Mouse (Mus musculus) ES-Bruce4 (cell line): Measurements from ENCODE around the gene Rftn2. TPM values are rescaled to one million over a fixed set of nuclear protein-coding genes. Genes with fewer than 3 reads are reported as not detected.

Experiments
- H3K27ac ChIP-seq: 2 replicates; pipeline ENCODE4 v1.5.1; 2012; ENCODE audit warnings: low read length, inconsistent platforms; ENCODE audit not compliant: insufficient read depth
- H3K27me3 ChIP-seq: 2 replicates; pipeline ENCODE4 v1.6.1; 2012; ENCODE audit warnings: mild to moderate bottlenecking, low read length, inconsistent platforms; ENCODE audit not compliant: control insufficient read depth, poor library complexity, insufficient read depth, severe bottlenecking
- H3K36me3 ChIP-seq: 2 replicates; pipeline ENCODE4 v1.6.1; 2012; ENCODE audit warnings: inconsistent platforms, mild to moderate bottlenecking, low read length, moderate library complexity; ENCODE audit not compliant: control insufficient read depth, poor library complexity, insufficient read depth, severe bottlenecking
- H3K4me1 ChIP-seq: one replicate; pipeline ENCODE4 v1.8.1; 2011; ENCODE audit warnings: low read length; ENCODE audit not compliant: control insufficient read depth, insufficient read depth
- H3K4me3 ChIP-seq: 2 replicates; pipeline ENCODE4 v1.5.1; 2011; ENCODE audit warnings: low read depth, mild to moderate bottlenecking, low read length
- H3K9ac ChIP-seq: 2 replicates; pipeline ENCODE4 v1.6.1; 2012; ENCODE audit warnings: low read depth, mild to moderate bottlenecking, inconsistent platforms; ENCODE audit not compliant: poor library complexity, severe bottlenecking
- H3K9me3 ChIP-seq: replicated peaks from 2 replicates; pipeline ENCODE4 v1.6.1; 2012; ENCODE audit warnings: mild to moderate bottlenecking, low read length, inconsistent platforms; ENCODE audit not compliant: control insufficient read depth, poor library complexity, insufficient read depth, severe bottlenecking
- CTCF ChIP-seq: IDR thresholded peaks from one replicate; pipeline ENCODE4 v1.8.1; 2011; ENCODE audit warnings: low read depth, low read length
- EP300 ChIP-seq: IDR thresholded peaks from 2 replicates; pipeline ENCODE4 v1.6.1; 2011; ENCODE audit warnings: low read depth, low read length; ENCODE audit not compliant: insufficient read depth
- POLR2A ChIP-seq: IDR thresholded peaks from one replicate; pipeline ENCODE4 v1.8.1; 2011; ENCODE audit warnings: low read length; ENCODE audit not compliant: insufficient read depth
- polyA plus RNA-seq: library from polyadenylated mRNA; stranded (reverse); fragments of >200 nt; gene quantifications from 2 replicates; pipeline ENCODE4 v1.2.4, GENCODE M21; 2011; ENCODE audit warnings: low read depth; ENCODE audit not compliant: missing spikeins, insufficient read depth, insufficient read length

Gene Rftn2
- polyA plus RNA-seq, 1 experiment, result 0.43 TPM

DNA sequence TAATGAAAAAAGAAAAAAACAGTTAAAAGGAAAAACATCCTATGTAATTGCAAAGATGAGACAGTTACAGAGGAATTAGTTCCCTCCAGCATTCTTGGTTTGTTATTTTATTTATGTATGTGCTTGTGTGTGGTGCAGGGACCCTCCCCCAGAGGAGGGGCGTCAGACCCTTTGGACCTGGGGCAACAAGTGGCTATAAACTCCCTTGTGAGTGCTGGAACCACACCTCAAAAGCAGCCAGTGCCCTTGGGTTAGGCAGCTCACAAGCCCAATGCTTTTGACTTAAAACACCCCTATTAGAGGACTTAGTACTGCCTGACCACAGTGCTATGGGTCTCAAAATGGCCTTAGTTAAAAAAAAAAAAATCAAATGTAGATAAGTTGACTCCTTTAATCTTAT lies 794 bp upstream of the Rftn2 start:
- Histone ChIP-seq H3K27me3 (no peaks in the 10 kb centered on the region), H3K4me3 (no peak overlapping the region), H3K4me1 (no peaks in the 10 kb centered on the region), H3K9me3 (no peaks in the 10 kb centered on the region), H3K9ac (no peak overlapping the region), H3K36me3 (no peaks in the 10 kb centered on the region), H3K27ac (no peak overlapping the region)
- TF ChIP-seq CTCF (no peak), POLR2A (no peak), EP300 (no peak)

DNA sequence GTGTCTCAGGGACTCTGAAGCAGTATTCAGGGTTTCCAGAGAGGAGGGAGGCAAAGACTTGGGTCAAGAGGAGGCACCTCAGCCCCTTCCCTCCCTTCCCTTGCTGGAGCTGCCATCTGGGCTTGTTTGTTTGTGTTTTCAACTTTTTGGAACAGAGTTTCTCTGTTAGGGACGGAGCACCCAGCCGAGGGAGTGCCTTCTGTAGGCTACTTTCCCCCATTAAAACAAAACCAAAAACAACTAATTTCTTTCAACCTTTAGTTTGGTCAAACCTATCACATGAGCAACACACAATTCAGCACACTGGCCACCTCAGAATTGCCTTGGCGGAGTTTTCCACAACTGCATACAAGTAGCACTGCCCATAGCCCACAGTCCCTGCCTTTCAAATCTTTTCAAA lies 1.2 kb downstream of the Rftn2 start:
- no peak overlapping the region for H3K9ac ChIP-seq

DNA sequence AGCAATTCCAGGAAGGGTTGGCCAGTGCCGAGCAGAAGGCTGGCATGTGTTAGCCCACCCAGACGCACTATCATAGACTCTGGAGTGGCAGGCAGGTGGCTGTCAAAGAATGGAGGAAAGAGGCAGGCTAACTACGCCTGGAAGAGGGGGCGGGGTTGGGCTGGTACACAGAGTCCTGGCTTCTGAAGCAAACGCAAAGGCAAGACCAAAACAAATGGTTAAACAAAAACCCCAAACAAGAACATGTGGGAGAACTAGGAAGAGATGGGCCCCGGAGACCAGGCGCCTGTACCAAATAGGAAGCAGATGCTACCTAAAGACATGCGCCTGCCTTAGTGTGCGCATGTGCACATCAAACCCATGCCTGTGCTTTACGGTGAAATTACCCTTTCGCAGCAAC lies 2.5 kb downstream of the Rftn2 start:
- Histone ChIP-seq H3K27ac (no peak overlapping the region), H3K9ac (no peak overlapping the region), H3K4me1 (no peaks in the 10 kb centered on the region), H3K4me3 (no peak overlapping the region), H3K36me3 (no peaks in the 10 kb centered on the region), H3K27me3 (no peaks in the 10 kb centered on the region), H3K9me3 (no peaks in the 10 kb centered on the region)
- TF ChIP-seq CTCF, result no peak
- TF ChIP-seq EP300, result no peak
- TF ChIP-seq POLR2A, result no peak

More for the DNA sequence above, 1.2 kb downstream of the Rftn2 start:
- Histone ChIP-seq H3K27me3 (no peaks in the 10 kb centered on the region), H3K4me1 (no peaks in the 10 kb centered on the region), H3K9me3 (no peaks in the 10 kb centered on the region), H3K36me3 (no peaks in the 10 kb centered on the region), H3K27ac (no peak overlapping the region), H3K4me3 (no peak overlapping the region)
- TF ChIP-seq EP300 (no peak), POLR2A (no peak), CTCF (no peak)

DNA sequence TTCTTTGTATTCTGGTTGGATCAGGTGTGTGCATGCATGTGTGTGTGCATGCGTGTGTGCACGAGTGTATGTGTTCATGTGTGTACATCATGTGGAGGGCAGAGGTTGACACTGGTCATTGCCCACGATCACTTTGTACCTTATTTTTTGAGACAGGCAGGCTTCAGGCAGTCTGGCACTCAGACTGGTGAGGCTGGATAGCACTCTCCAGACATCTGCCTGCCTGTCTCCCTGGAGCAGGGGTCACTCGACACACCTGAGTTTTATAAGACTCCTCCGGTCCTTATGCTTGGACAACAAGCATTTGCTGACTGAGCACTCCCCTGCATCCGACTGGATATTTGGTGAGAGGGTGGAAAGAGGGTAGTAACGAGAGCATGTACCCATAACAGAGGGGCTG lies 3.6 kb downstream of the Rftn2 start:
- no peaks in the 10 kb centered on the region for H3K27me3 ChIP-seq
- no peak overlapping the region for H3K9ac ChIP-seq
- TF ChIP-seq EP300, result no peak
- no peak for TF ChIP-seq CTCF
- no peak for TF ChIP-seq POLR2A
- no peaks in the 10 kb centered on the region for H3K9me3 ChIP-seq
- no peak overlapping the region for H3K4me3 ChIP-seq
- H3K4me1 ChIP-seq, result no peaks in the 10 kb centered on the region
- no peak overlapping the region for H3K27ac ChIP-seq
- H3K36me3 ChIP-seq, result no peaks in the 10 kb centered on the region

DNA sequence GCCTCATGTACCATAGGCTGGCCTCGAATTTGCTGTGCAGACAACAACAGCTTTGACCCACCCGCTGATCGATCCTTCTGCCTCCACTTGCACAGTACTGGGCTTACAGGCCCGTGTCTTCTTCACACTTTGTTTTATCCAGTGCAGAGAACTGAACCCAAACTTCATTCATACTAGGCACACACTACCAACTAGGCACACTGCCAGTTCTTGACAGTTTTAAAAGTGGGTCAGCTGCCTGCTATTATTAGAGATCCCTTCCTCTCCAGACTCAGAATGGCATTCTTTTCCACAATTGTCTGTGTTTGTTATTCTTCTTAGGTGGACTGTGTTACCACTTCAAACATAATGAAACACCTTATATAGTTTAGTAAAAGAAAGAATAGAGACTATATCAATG lies 5.2 kb downstream of the Rftn2 start:
- H3K9me3 ChIP-seq, result no peaks in the 10 kb centered on the region
- no peak overlapping the region for H3K27ac ChIP-seq
- TF ChIP-seq EP300 (no peak), CTCF (no peak), POLR2A (no peak)
- H3K9ac ChIP-seq, result no peak overlapping the region
- no peaks in the 10 kb centered on the region for H3K27me3 ChIP-seq
- H3K4me1 ChIP-seq, result no peaks in the 10 kb centered on the region
- H3K36me3 ChIP-seq, result no peaks in the 10 kb centered on the region
- no peak overlapping the region for H3K4me3 ChIP-seq

DNA sequence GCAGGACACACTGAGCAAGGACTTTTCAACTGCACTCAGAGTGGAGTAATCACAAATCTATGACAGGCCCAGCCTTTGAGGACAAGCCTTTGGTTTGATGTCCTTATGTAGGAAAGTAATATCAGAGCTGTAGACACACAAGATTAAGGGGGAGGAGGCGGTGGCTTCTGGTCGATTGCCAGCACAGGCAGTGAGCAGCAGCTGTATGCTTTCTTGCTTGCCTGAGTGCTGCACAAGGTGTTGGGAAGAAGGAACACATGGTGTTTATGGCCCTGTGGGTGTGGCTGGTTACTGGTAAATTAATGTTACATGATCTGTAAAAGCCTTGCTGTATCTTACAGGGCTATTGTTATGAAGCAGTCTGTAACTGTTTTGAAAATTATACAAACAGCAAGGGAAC lies 9.4 kb downstream of the Rftn2 start:
- H3K27me3 ChIP-seq, result no peaks in the 10 kb centered on the region
- H3K27ac ChIP-seq, result no peak overlapping the region
- peaks cover 2% of the 10 kb centered on the region for H3K4me1 ChIP-seq
- TF ChIP-seq CTCF (no peak), POLR2A (no peak), EP300 (no peak)
- no peak overlapping the region for H3K4me3 ChIP-seq
- no peak overlapping the region for H3K9ac ChIP-seq
- no peaks in the 10 kb centered on the region for H3K36me3 ChIP-seq
- no peaks in the 10 kb centered on the region for H3K9me3 ChIP-seq
